Mouse (Mus musculus) embryonic facial prominence, embryonic 13.5 days (tissue): ENCODE results near the gene P4ha2. TPM values are rescaled to one million over a fixed set of nuclear protein-coding genes. Genes with fewer than 3 reads are reported as not detected.
A peak's percentile ranks its signal among the peaks of the same experiment; 100 is the strongest.

Experiments
- ATAC-seq: fragments of 200-750 bp; cut with Nextera tagmentation; 2 replicates; pipeline ENCODE4 v1.8.0; 2017; ENCODE audit warnings: low read depth; ENCODE audit not compliant: insufficient number of reproducible peaks, insufficient read depth, low FRiP score, low TSS enrichment
- H3K27ac ChIP-seq: fragments of 300-500 bp; sonication (generic); 2 replicates; pipeline ENCODE4 v1.5.1; 2015; ENCODE audit warnings: moderate library complexity, mild to moderate bottlenecking, inconsistent platforms
- H3K27me3 ChIP-seq: fragments of 300-500 bp; sonication (generic); 2 replicates; pipeline ENCODE4 v1.6.1; 2015; ENCODE audit warnings: mild to moderate bottlenecking, inconsistent platforms
- H3K36me3 ChIP-seq: fragments of 300-500 bp; sonication (generic); 2 replicates; pipeline ENCODE4 v1.6.1; 2015; ENCODE audit warnings: mild to moderate bottlenecking, inconsistent platforms
- H3K4me1 ChIP-seq: fragments of 300-500 bp; sonication (generic); 2 replicates; pipeline ENCODE4 v1.6.1; 2015; ENCODE audit warnings: inconsistent platforms
- H3K4me2 ChIP-seq: fragments of 300-500 bp; sonication (generic); 2 replicates; pipeline ENCODE4 v1.6.1; 2015; ENCODE audit warnings: moderate library complexity, mild to moderate bottlenecking, inconsistent platforms
- H3K4me3 ChIP-seq: fragments of 300-500 bp; sonication (generic); 2 replicates; pipeline ENCODE4 v1.5.1; 2015; ENCODE audit warnings: mild to moderate bottlenecking, inconsistent platforms
- H3K9ac ChIP-seq: fragments of 300-500 bp; sonication (generic); 2 replicates; pipeline ENCODE4 v1.6.1; 2015; ENCODE audit warnings: mild to moderate bottlenecking, inconsistent platforms
- H3K9me3 ChIP-seq: fragments of 300-500 bp; sonication (generic); 2 replicates; pipeline ENCODE4 v1.6.1; 2016; ENCODE audit warnings: inconsistent platforms
- WGBS: fragments of 180-500 bp; shearing (Covaris S2); methylation state at CpG from one replicate; pipeline ENCODE4 v1.1.7; 2015; ENCODE audit warnings: mixed read lengths; 5-methylcytosine and 5-hydroxymethylcytosine counted together
- polyA plus RNA-seq: library from polyadenylated mRNA; unstranded; fragments of >200 nt; fragmentation: Nextera tagmentation; extraction: Ambion mirVana; gene quantifications from 2 replicates; pipeline ENCODE4 v1.2.1, GENCODE M21; 2015

P4ha2 gene
- polyA plus RNA-seq, 1 experiment from 2014 or later, result 76.4 TPM

- no peak for ATAC-seq
- no peaks in the 10 kb centered on the region for H3K27me3 ChIP-seq
- H3K27ac ChIP-seq, result peak overlapping the region; percentile 79
- 50% methylated on average over 12 of the region's 12 CpGs for WGBS
- no peak overlapping the region for H3K9ac ChIP-seq
- peaks cover 99% of the 10 kb centered on the region for H3K4me1 ChIP-seq
- H3K36me3 ChIP-seq, result peaks cover 43% of the 10 kb centered on the region
- no peaks in the 10 kb centered on the region for H3K9me3 ChIP-seq
- H3K4me2 ChIP-seq, result no peak overlapping the region
- H3K4me3 ChIP-seq, result no peak overlapping the region
Observed at GRCm38 (mm10) chr11:54062086-54062752, 37.7 kb upstream of the P4ha2 start.

GRCm38 (mm10) chr11:54062753-54063471 lies 37.0 kb upstream of the P4ha2 start:
- no peak overlapping the region for H3K4me2 ChIP-seq
- H3K27ac ChIP-seq, result peak overlapping the region; percentile 79

GRCm38 (mm10) chr11:54063472-54063775 lies 36.5 kb upstream of the P4ha2 start:
- H3K4me3 ChIP-seq, result no peak overlapping the region
- 84% methylated on average over 10 of the region's 10 CpGs for WGBS
- no peaks in the 10 kb centered on the region for H3K9me3 ChIP-seq
- peaks cover 98% of the 10 kb centered on the region for H3K4me1 ChIP-seq
- no peak overlapping the region for H3K9ac ChIP-seq
- peak overlapping the region; percentile 79; the same call in 1 of the 2 replicates for H3K27ac ChIP-seq
- peaks cover 43% of the 10 kb centered on the region for H3K36me3 ChIP-seq
- H3K27me3 ChIP-seq, result no peaks in the 10 kb centered on the region
- ATAC-seq, result no peak
- H3K4me2 ChIP-seq, result no peak overlapping the region

More at GRCm38 (mm10) chr11:54062753-54063471, 37.0 kb upstream of the P4ha2 start:
- Histone ChIP-seq H3K4me1 (peaks cover 99% of the 10 kb centered on the region), H3K36me3 (peaks cover 43% of the 10 kb centered on the region), H3K9me3 (no peaks in the 10 kb centered on the region), H3K9ac (no peak overlapping the region), H3K27me3 (no peaks in the 10 kb centered on the region), H3K4me3 (no peak overlapping the region)
- no peak for ATAC-seq
- WGBS, result 54% methylated on average over 9 of the region's 9 CpGs

- Histone ChIP-seq H3K9me3 (no peaks in the 10 kb centered on the region), H3K36me3 (peaks cover 38% of the 10 kb centered on the region), H3K9ac (no peak overlapping the region), H3K4me3 (no peak overlapping the region), H3K27ac (no peak overlapping the region), H3K4me1 (peaks cover 92% of the 10 kb centered on the region), H3K4me2 (no peak overlapping the region), H3K27me3 (no peaks in the 10 kb centered on the region)
- 79% methylated on average over 3 of the region's 3 CpGs for WGBS
- ATAC-seq, result no peak
Observed at GRCm38 (mm10) chr11:54064412-54064978, 35.4 kb upstream of the P4ha2 start.

GRCm38 (mm10) chr11:54065106-54065914 lies 34.6 kb upstream of the P4ha2 start:
- WGBS, result 86% methylated on average over 12 of the region's 12 CpGs
- no peak overlapping the region for H3K4me3 ChIP-seq
- ATAC-seq, result no peak
- no peaks in the 10 kb centered on the region for H3K9me3 ChIP-seq
- 0 out of 2 replicates have a peak overlapping the region, but pooled peaks have one; percentile 7 for H3K27ac ChIP-seq
- no peak overlapping the region for H3K9ac ChIP-seq
- peaks cover 34% of the 10 kb centered on the region for H3K36me3 ChIP-seq
- H3K4me2 ChIP-seq, result no peak overlapping the region
- no peaks in the 10 kb centered on the region for H3K27me3 ChIP-seq
- peaks cover 86% of the 10 kb centered on the region for H3K4me1 ChIP-seq

GRCm38 (mm10) chr11:54065915-54066178 lies 34.0 kb upstream of the P4ha2 start:
- H3K4me3 ChIP-seq, result no peak overlapping the region
- no peaks in the 10 kb centered on the region for H3K27me3 ChIP-seq
- no peak for ATAC-seq
- peaks cover 29% of the 10 kb centered on the region for H3K36me3 ChIP-seq
- H3K9me3 ChIP-seq, result no peaks in the 10 kb centered on the region
- H3K4me2 ChIP-seq, result no peak overlapping the region
- H3K27ac ChIP-seq, result no peak overlapping the region
- H3K9ac ChIP-seq, result no peak overlapping the region
- H3K4me1 ChIP-seq, result peaks cover 80% of the 10 kb centered on the region
- 94% methylated on average over 4 of the region's 4 CpGs for WGBS

GRCm38 (mm10) chr11:54066400-54066799 lies 33.5 kb upstream of the P4ha2 start:
- Histone ChIP-seq H3K27ac (no peak overlapping the region), H3K4me1 (peaks cover 75% of the 10 kb centered on the region), H3K9me3 (no peaks in the 10 kb centered on the region), H3K9ac (peak overlapping the region; percentile 90), H3K27me3 (no peaks in the 10 kb centered on the region), H3K4me3 (peak overlapping the region; percentile 77), H3K4me2 (peak overlapping the region; percentile 92), H3K36me3 (peaks cover 24% of the 10 kb centered on the region)
- no peak for ATAC-seq
- 66% methylated on average over 5 of the region's 5 CpGs for WGBS

- Histone ChIP-seq H3K4me3 (peak overlapping the region; percentile 77), H3K4me2 (peak overlapping the region; percentile 92), H3K27ac (peak overlapping the region; percentile 83), H3K27me3 (no peaks in the 10 kb centered on the region), H3K36me3 (peaks cover 13% of the 10 kb centered on the region), H3K4me1 (peaks cover 70% of the 10 kb centered on the region), H3K9me3 (no peaks in the 10 kb centered on the region), H3K9ac (peak overlapping the region; percentile 90)
- ATAC-seq, result no peak
- 10% methylated on average over 12 of the region's 12 CpGs for WGBS
Observed at GRCm38 (mm10) chr11:54067318-54067995, 32.4 kb upstream of the P4ha2 start.

- Histone ChIP-seq H3K9ac (peak overlapping the region; percentile 90), H3K4me1 (peaks cover 70% of the 10 kb centered on the region), H3K9me3 (no peaks in the 10 kb centered on the region), H3K36me3 (peaks cover 12% of the 10 kb centered on the region), H3K4me2 (peak overlapping the region; percentile 92), H3K27me3 (no peaks in the 10 kb centered on the region), H3K27ac (peak overlapping the region; percentile 83), H3K4me3 (peak overlapping the region; percentile 77)
- 12% methylated on average over 4 of the region's 4 CpGs for WGBS
- no peak for ATAC-seq
Observed at GRCm38 (mm10) chr11:54067996-54068519, 31.8 kb upstream of the P4ha2 start.

GRCm38 (mm10) chr11:54068520-54069371 lies 31.1 kb upstream of the P4ha2 start, which contains the start of gene Pdlim4:
Pdlim4 (minus strand) TSS chr11:54069014.
- ATAC-seq, result peak; percentile 40; the same call in 1 of the 2 replicates
- H3K4me2 ChIP-seq, result peak within 1 kb of the TSS; percentile 92
- no peaks in the 10 kb centered on the region for H3K27me3 ChIP-seq
- H3K9ac ChIP-seq, result peak within 1 kb of the TSS; percentile 90
- H3K36me3 ChIP-seq, result peaks cover 6% of the 10 kb centered on the region
- H3K27ac ChIP-seq, result peak within 1 kb of the TSS; percentile 83
- H3K4me3 ChIP-seq, result peak within 1 kb of the TSS; percentile 77
- no peaks in the 10 kb centered on the region for H3K9me3 ChIP-seq
- WGBS, result 2% methylated on average over 57 of the region's 61 CpGs
- H3K4me1 ChIP-seq, result peaks cover 66% of the 10 kb centered on the region
